Mouse (Mus musculus) small intestine, adult 2 months (tissue): ENCODE measurements around the gene Rbfox1.

ENCODE experiments used
- CTCF ChIP-seq: fragments of 200-500 bp; IDR thresholded peaks from 2 replicates; pipeline ENCODE4 v1.5.1; 2012; ENCODE audit warnings: low read depth, mild to moderate bottlenecking, control low read depth, inconsistent platforms, low read length, moderate library complexity, mixed read lengths; ENCODE audit not compliant: insufficient replicate concordance, insufficient read length; ENCODE audit errors: extremely low read depth
- POLR2A ChIP-seq: fragments of 200-500 bp; IDR thresholded peaks from 2 replicates; pipeline ENCODE4 v1.6.1; 2012; ENCODE audit warnings: low read depth, mild to moderate bottlenecking, control low read depth, inconsistent platforms, low read length, moderate library complexity

GRCm38 (mm10) chr16:5898330-5898729 is 13.2 kb downstream of the Rbfox1 start:
- TF ChIP-seq CTCF: no peak
- no peak for TF ChIP-seq POLR2A
